Mouse (Mus musculus) Muller cell, postnatal 12 days (primary cell): ENCODE results near the gene Sipa1l3.

Source experiments
- DNase-seq: peaks from one replicate; pipeline ENCODE4 v3.0.0-alpha.2; 2015; ENCODE audit errors: inconsistent ontology term

Gene Sipa1l3

GRCm38 (mm10) chr7:29337766-29338165 lies 180.7 kb downstream of the Sipa1l3 start:
- DNase-seq = no peak

DNA sequence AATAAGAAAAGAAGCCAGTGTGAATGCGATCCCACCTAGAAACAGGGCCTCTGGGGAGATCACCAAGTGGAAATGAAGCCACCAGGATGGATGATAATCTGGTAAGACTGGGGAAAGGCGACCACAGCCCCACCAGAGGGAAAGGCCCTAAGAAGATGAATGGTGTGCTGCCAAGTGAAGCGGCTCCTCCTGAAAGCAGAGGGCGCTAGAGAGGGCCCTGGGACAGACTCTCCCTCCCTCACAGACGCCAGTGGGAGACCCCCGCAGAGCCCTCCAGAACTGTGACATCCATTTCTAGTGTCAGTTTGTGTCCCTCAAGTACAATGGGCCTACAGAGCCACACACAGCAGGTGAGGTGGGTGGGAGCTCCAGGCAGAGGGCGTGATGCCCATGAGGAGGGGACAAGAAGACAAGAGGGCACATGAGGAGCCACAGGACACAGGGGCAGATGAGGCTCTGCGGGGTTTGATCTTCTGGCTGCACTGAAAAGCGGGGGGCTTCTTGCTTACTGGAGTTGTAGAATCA lies 181.6 kb downstream of the Sipa1l3 start:
- no peak for DNase-seq

GRCm38 (mm10) chr7:29335841-29336671 lies 182.4 kb downstream of the Sipa1l3 start:
- DNase-seq = no peak

DNA sequence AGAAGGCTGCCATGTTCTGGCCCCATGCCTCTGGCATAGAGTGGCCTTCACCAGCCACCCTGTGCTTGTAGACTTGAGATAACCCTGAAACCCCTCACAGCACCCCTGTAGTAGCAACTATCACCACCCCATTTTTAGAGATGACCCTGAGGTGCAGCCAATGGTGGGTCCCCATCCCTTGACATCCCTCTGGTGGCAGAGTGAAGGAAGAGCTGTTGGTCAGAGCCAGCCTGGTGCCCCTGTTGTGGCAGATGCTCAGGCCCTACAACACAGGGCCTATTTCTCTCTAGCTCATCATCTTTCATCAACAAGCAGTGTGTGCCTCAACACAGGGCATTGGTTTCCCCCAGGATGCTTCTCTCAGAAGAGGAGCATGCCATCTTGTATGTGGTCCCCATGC lies 183.2 kb downstream of the Sipa1l3 start:
- DNase-seq = no peak

- DNase-seq = no peak
These were observed 184.3 kb downstream of the Sipa1l3 start for GRCm38 (mm10) chr7:29334156-29334555.

DNA sequence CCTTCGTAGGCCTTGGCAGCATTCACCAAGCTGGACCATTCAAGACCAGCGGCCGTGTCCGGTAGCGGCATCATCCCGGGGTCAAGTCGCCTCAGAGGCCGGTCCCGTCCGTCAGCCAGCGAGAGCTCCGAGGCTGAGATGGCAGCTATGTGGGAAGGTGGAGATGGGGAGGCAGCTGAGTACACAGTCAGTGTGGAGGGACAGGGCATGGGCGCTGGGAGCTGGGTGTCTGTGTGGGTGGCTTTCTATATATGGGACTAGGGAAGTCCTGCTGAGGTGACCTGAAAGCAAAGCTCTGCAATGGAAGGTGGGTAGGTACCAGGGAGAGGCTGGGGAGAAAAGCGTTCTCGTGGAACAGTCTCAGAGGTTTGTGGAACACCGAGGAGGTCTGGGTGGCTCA lies 189.5 kb downstream of the Sipa1l3 start:
- no peak for DNase-seq

DNA sequence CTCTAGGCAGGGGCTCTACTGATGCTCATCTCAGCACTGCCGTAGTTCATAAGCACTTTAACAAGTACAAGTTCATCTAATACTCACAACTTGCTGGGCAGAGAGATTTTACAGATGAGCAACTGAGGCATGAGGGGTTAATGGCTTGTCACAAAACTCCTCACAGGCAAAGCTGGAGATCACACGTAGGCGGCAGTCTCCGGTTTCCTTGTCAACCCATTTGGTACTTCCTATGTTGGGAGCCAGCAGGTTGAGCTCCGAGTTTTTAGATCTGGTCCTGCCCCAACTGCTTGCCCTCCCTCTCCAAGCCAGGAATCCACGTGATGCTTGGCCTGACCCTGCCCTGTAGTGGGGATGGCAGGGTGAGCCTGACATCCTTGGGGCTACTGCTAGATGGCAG lies 191.4 kb downstream of the Sipa1l3 start:
- no peak for DNase-seq

DNA sequence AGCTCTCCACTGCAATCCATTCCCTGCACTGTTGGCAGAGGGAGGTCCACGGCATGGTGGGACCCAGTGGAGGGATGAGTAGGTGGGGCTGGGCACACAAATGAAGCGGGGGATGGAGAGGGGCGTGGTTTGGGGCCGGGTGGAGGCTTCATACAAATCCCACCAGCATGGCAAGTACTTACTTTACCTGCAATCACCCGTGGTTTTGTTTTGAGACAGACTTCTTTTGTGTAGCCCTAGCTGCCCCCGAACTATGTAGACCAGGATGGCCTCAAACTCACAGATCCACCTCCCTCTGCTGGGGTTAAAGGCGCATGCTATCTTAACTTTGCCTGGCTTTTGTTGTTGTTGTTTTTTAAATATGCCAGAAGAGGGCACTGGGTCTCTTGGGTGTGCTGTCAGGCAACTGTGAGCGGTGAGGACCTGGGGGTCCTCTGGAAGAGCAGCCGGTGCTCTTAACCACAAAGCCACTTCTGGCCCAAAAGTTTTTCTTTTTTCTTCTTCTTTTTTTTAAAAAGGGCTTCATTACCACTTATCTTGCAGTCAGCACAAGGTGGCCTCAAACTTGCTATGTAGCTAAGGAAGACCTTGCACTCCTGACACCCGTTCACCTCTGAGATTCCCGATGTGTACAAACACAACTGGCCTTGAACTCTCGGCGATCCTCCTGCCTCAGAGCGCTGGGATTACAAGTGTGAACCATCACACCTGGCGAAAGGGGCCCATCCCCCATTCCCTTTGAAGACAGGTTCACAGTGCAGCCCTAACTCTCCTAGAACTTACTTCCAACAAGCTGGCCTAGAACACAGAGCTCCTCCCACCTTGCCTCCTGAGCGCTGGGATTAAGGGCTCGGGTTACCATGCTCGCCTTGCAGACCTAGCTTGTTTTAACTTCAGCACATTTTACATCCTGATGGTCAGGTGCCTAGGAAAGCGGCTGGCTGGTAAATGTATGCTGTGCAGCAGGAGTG lies 198.8 kb downstream of the Sipa1l3 start:
- DNase-seq = no peak

DNA sequence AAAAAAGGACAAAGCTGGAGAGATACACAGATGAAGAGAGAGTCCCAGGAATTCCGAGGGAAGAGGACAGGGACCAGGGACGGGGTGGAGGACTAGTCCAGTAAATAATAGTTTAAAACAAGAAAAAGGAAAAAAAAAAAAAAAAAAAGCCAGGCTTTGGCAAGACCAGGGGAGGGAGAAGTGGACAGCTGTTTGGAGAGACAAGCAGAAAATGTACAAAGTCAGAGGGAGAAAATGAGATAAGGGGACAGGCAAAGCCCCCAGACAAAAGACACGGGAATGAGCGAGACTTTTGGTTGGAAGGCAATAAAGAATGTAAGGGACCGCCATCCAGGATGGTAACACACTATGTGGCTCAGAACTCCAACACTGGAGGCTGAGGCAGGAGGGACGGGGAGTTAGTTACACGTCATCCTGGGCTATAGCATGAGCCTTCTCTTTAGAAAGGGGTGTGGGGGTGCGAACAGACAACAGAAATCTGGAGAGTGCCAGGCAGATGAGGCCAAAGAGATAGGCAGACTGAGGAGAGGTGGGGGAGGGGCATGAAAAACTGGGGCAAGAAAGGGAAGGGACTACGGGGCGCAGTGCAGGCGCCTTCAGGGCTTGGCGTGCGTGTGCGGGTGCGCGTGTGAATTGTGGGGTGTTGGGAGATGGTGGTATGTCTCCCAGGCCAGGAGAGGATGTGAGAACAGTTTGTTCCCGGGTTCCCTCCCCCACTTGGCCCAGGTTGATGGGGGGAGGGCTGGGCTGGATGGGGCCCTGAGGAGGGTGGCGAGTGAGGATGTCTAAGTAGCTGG lies 200.1 kb downstream of the Sipa1l3 start:
- no peak for DNase-seq

- DNase-seq = no peak
These were observed 200.9 kb downstream of the Sipa1l3 start for GRCm38 (mm10) chr7:29317558-29317957.

DNA sequence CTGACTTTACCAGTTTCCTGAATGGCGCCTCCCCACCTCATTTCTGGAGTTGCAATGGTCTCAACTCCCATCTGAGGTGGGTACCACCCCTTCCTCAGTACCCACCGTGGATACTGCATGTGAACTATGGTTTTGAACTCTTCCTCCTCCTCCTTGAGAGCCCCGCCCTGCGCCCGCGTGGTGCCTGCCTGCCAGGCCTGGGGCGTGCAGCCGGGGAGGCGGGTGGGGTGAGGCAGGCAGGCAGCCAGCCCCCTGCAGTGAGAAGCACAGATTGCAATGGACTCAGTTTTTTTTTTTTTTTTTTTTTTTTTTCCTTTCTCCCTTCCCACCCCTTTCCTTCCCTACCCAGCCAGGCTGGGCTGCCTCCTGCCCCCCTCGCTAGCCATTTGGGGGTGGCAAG lies 201.5 kb downstream of the Sipa1l3 start:
- peak; percentile 55 for DNase-seq

GRCm38 (mm10) chr7:29316137-29316734 lies 202.2 kb downstream of the Sipa1l3 start:
- DNase-seq = no peak

DNA sequence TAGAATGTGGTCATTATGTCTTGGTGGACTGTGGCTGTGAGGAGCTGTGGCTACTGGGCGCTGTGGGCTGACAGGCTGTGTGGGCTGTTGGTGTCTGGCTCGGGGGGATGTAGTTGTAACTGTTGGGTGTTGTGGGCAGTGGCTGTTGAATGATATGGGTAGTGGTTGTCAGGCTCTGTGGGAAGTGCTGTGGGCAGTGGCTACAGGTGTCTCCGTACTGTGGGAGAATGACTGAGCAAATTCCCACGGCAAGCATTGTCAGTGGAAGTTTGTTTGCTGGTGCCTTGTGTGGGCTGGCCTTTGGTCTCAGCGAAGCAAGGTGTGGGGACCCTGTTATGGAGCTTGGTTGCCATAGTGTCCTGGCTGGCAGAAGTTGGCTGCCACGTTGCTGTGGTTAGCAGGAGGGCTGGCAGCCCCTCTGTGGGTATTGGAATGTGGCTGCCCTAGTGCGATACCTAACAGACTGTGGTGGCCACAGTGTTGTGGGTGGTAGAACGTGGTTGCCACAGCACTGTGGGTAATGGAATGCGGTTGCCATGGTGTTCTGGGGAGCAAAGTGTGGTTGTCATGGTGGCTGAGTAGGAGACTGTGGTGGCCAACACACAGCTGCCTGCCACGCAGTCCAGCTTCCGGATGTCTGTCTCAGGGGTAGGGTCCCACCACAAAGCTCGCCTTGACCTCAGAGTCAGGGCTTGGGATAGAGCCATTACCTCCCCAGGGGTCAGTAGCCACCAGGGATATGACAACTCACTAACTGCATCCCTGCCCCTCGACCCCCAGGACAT lies 203.4 kb downstream of the Sipa1l3 start:
- DNase-seq = peak; percentile 86

DNA sequence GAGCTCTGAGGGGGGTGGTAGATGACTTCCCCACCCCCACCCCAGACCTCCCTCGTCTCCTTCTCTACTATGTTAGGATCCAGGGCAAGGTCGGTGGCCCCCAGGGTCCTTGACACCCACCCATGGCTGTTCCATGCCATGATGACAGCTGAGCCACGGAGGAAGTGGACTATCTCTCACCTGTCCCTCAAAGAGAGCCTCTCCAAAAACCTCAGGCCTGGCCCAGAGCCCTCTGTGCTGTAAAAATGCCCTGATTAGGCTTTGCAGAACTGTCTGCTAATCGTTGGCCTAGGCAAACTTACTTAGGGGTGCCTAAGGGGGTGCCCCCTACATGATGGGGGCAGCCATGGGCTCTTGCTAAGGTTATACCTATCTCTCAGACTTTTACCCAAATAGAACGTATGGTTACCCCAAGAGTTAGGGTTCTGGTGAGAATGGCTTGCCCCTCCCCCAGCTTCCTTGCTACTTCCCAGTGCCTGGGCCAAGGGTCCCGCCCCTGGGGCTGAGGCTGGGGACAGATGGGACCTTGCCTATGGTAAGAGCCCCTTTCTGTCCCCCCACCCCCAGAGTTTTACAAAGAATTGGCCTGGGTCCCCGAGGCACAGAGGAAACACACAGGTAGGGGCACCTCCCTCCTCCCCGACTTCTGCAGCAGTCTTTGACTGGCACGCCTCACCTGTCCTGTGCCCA lies 204.7 kb downstream of the Sipa1l3 start:
- DNase-seq = no peak

DNA sequence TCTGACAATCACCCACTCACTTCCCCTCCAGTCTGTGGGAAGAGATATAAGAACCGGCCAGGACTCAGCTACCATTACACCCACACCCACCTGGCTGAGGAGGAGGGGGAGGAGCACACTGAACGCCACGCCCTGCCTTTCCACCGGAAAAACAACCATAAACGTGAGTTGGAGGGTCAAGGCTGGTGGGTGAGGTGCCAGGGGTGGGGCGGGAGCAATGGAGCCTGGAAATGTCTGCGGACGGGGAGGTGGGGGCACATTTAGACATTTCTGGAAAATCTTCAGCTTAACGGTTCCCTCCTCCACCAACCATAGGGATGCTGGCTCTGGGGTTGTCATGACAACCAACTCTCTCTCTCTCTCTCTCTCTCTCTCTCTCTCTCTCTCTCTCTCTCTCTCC lies 205.4 kb downstream of the Sipa1l3 start:
- DNase-seq = no peak

GRCm38 (mm10) chr7:29309749-29310148 lies 208.7 kb downstream of the Sipa1l3 start:
- DNase-seq = no peak

DNA sequence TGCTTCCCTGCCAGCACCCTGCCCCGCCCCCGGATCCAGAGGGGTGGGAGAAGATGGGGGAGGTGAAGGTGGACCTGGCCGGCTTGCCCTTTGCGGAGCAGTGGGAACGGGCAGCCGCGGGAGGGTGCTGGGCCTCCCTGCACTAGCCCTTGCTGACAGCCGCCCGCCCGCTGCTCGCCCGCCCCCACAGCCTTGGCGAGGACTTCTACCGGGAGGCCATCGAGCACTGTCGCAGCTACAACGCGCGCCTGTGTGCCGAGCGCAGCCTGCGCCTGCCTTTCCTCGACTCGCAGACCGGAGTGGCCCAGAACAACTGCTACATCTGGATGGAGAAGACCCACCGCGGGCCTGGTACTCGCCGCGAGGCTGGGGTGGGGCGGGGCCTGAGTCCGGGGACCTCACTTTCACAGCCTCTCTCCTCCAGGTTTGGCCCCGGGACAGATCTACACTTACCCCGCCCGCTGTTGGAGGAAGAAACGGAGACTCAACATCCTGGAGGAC lies 209.2 kb downstream of the Sipa1l3 start:
- DNase-seq = no peak

DNA sequence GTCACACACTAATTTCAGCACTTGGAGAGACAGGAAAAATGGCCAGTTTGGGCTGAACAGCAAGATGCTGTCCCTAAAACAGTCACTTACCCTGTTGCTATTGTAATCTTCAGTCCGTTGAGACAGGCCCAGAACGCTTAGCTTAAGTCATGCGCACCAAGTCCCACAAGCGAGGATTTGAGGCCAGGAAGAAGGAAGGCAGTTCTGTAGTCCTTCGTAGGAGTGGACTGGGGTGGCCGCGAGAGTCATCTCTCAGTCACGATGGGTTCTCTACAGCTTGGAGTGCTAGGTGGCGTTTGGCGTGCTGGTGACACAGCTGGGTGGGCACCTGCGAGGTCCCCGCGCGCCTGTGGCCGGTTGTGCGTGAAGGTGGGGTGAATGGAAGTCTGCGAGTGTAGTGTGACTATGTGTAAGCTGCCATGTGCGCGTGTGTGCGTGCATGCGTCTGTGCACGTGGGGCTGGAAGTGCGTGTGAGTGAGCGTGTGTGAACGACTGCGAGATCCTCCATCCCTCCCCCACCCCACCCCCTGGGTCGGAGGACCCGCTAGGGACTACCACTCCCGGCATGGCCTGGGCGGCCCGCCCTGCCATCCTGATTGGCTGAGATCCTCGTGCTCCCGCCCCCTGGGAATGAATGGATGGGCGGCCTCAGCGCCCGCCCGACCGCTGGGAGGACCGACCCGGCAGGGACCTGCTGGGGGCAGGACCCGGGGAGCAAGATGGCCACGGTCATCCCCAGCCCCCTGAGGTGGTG lies 210.9 kb downstream of the Sipa1l3 start:
- peak; percentile 94 for DNase-seq

GRCm38 (mm10) chr7:29306619-29307018 lies 211.8 kb downstream of the Sipa1l3 start:
- DNase-seq = no peak
